Mouse (Mus musculus): ENCODE measurements around the gene Prima1. TPM values are rescaled to one million over a fixed set of nuclear protein-coding genes. Genes with fewer than 3 reads are reported as not detected.
A peak's percentile ranks its signal among the peaks of the same experiment; 100 is the strongest.

Prima1 gene
- polyA plus RNA-seq, 1 experiment from 2014 or later, result 3.5 TPM

DNA sequence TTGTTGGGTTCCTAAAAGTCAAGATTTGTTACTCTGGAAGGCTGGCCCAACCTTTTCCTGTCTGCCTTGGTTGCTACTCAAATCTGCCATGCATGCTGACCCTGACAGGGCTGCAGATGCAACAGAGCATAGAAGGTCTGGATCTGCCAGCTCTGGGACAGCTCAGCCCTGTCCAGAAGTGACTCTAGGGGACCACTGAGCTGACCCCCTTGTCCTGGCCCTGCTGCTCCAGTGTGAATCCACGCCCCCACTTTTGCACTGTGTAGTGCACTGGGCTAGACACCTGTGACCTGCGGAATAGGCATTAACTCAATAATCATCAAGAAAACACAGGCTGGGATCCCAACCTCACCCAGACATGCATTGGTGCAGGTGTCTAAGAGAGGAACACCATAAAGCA is 27.2 kb downstream of the Prima1 start:
- H3K27ac ChIP-seq (ENCODE audit: low read length), result no peak overlapping the region
- H3K27me3 ChIP-seq (ENCODE audit: control insufficient read depth, insufficient read depth, low read length), result no peaks in the 10 kb centered on the region
- no peak overlapping the region for H3K4me3 ChIP-seq (ENCODE audit: low read depth, low read length)
- no peak for ATAC-seq (ENCODE audit: insufficient number of reproducible peaks, insufficient read depth, low FRiP score, low read depth)
- no peaks in the 10 kb centered on the region for H3K36me3 ChIP-seq (ENCODE audit: control insufficient read depth, insufficient read depth, low read length)
- WGBS, result 86% methylated on average over 2 of the region's 2 CpGs
- no peaks in the 10 kb centered on the region for H3K4me1 ChIP-seq (ENCODE audit: control insufficient read depth, insufficient read depth, low read length)
- H3K9me3 ChIP-seq (ENCODE audit: control insufficient read depth, low read depth, low read length), result no peaks in the 10 kb centered on the region
- no peak overlapping the region for H3K4me2 ChIP-seq (replicated peaks; ENCODE audit: low read depth, low read length)
- H3K9ac ChIP-seq (replicated peaks; ENCODE audit: low read depth, low read length), result no peak overlapping the region

DNA sequence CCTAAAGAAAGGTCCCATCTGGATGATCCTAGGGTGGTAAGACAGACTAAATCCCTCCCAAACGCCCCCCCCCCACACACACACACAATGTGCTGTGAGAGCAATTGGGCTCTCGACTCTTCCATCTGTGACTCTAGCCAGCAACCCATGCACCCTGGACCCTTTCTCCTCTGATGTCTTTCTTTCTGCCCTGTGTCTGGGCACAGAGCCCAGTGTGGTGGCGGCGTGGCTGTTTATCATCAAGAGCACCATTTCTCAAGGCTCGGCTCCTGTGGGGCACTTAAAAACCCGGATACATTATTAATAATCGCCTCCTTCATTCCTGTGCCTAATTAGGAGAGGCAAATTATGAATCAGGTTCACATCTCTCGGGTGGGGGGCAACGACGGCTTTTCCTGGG is 27.7 kb downstream of the Prima1 start:
- ATAC-seq (ENCODE audit: insufficient number of reproducible peaks, insufficient read depth, low FRiP score, low read depth), result no peak
- WGBS, result 37% methylated on average over 10 of the region's 10 CpGs
- Histone ChIP-seq H3K9me3 (ENCODE audit: control insufficient read depth, low read depth, low read length) (no peaks in the 10 kb centered on the region), H3K36me3 (ENCODE audit: control insufficient read depth, insufficient read depth, low read length) (no peaks in the 10 kb centered on the region), H3K4me2 (replicated peaks; ENCODE audit: low read depth, low read length) (no peak overlapping the region), H3K4me3 (ENCODE audit: low read depth, low read length) (no peak overlapping the region), H3K27ac (ENCODE audit: low read length) (no peak overlapping the region), H3K9ac (replicated peaks; ENCODE audit: low read depth, low read length) (no peak overlapping the region), H3K4me1 (ENCODE audit: control insufficient read depth, insufficient read depth, low read length) (no peaks in the 10 kb centered on the region), H3K27me3 (ENCODE audit: control insufficient read depth, insufficient read depth, low read length) (no peaks in the 10 kb centered on the region)

DNA sequence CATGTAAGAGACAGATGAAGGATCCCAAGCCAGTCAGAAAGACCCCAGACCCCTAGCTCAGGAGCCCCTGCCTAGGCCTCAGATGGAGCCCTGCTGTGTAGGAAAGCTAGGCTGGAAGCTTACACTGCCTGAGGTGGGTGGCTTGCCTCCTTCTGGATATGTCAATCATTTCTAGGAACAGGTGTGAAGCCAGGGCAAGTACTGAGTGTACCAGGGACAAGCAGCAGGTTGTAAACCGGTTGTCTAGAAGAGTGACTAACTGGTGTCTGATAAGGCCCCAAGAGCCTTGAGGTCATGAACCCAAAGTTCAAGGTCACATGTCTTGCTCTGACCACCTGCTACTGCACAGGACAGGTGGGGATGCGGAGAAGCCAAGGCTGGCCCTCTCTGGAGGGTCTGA is 28.4 kb downstream of the Prima1 start:
- H3K27me3 ChIP-seq (ENCODE audit: control insufficient read depth, insufficient read depth, low read length), result no peaks in the 10 kb centered on the region
- no peak overlapping the region for H3K4me3 ChIP-seq (ENCODE audit: low read depth, low read length)
- no peak overlapping the region for H3K27ac ChIP-seq (ENCODE audit: low read length)
- no peak for ATAC-seq (ENCODE audit: insufficient number of reproducible peaks, insufficient read depth, low FRiP score, low read depth)
- H3K4me2 ChIP-seq (replicated peaks; ENCODE audit: low read depth, low read length), result no peak overlapping the region
- H3K9me3 ChIP-seq (ENCODE audit: control insufficient read depth, low read depth, low read length), result no peaks in the 10 kb centered on the region
- no peaks in the 10 kb centered on the region for H3K4me1 ChIP-seq (ENCODE audit: control insufficient read depth, insufficient read depth, low read length)
- no peak overlapping the region for H3K9ac ChIP-seq (replicated peaks; ENCODE audit: low read depth, low read length)
- H3K36me3 ChIP-seq (ENCODE audit: control insufficient read depth, insufficient read depth, low read length), result no peaks in the 10 kb centered on the region
- 90% methylated on average over 2 of the region's 2 CpGs for WGBS

DNA sequence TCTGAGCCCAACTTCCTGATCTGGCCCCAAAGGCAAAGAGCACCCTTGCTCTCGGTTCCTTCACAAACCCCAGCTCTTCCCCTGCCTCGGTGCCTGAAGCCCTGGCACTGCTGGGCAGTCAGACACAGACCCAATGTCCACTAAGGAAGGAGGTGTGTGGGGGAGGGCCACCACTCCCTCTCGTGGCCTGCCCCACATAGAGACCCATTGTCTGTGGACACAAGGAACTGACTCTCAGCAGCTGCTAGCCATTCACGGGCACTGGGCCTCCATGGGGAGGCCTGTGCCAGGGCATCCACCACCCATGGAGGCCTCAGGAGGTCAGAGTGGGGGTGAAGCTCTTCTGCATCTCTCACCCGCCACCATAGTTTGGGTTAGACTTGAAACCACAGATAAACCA is 30.9 kb downstream of the Prima1 start:
- Histone ChIP-seq H3K4me3 (ENCODE audit: low read depth, low read length) (no peak overlapping the region), H3K9me3 (ENCODE audit: control insufficient read depth, low read depth, low read length) (no peaks in the 10 kb centered on the region), H3K4me1 (ENCODE audit: control insufficient read depth, insufficient read depth, low read length) (no peaks in the 10 kb centered on the region), H3K27me3 (ENCODE audit: control insufficient read depth, insufficient read depth, low read length) (no peaks in the 10 kb centered on the region), H3K9ac (replicated peaks; ENCODE audit: low read depth, low read length) (no peak overlapping the region), H3K4me2 (replicated peaks; ENCODE audit: low read depth, low read length) (no peak overlapping the region), H3K36me3 (ENCODE audit: control insufficient read depth, insufficient read depth, low read length) (no peaks in the 10 kb centered on the region), H3K27ac (ENCODE audit: low read length) (no peak overlapping the region)
- ATAC-seq (ENCODE audit: insufficient number of reproducible peaks, insufficient read depth, low FRiP score, low read depth), result no peak; the same call in 1 of the 2 replicates
- 73% methylated on average over 5 of the region's 5 CpGs for WGBS

DNA sequence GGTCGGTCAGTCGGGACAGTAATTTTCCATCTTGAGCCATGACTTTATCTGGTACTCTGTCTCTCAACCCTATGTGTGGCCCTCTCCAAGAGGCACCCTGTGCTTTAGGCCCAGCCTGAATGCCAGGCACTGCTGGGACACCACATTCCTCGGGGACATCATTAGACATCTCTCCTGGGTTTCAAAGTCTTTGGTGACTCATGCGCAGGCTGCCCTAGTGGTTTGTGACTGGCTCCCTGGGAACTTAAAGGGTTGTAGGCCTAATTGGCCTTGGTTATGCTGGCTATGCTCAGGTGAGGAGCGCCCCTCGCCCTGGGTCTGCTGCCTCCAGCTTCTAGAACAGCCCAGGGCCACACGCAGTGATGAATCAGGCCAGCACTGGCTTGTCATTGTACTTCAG is 32.4 kb downstream of the Prima1 start:
- H3K36me3 ChIP-seq (ENCODE audit: control insufficient read depth, insufficient read depth, low read length), result no peaks in the 10 kb centered on the region
- H3K27ac ChIP-seq (ENCODE audit: low read length), result no peak overlapping the region
- H3K9me3 ChIP-seq (ENCODE audit: control insufficient read depth, low read depth, low read length), result no peaks in the 10 kb centered on the region
- ATAC-seq (ENCODE audit: insufficient number of reproducible peaks, insufficient read depth, low FRiP score, low read depth), result no peak
- no peak overlapping the region for H3K4me2 ChIP-seq (replicated peaks; ENCODE audit: low read depth, low read length)
- H3K9ac ChIP-seq (replicated peaks; ENCODE audit: low read depth, low read length), result no peak overlapping the region
- no peak overlapping the region for H3K4me3 ChIP-seq (ENCODE audit: low read depth, low read length)
- no peaks in the 10 kb centered on the region for H3K4me1 ChIP-seq (ENCODE audit: control insufficient read depth, insufficient read depth, low read length)
- no peaks in the 10 kb centered on the region for H3K27me3 ChIP-seq (ENCODE audit: control insufficient read depth, insufficient read depth, low read length)
- WGBS, result 87% methylated on average over 7 of the region's 7 CpGs

DNA sequence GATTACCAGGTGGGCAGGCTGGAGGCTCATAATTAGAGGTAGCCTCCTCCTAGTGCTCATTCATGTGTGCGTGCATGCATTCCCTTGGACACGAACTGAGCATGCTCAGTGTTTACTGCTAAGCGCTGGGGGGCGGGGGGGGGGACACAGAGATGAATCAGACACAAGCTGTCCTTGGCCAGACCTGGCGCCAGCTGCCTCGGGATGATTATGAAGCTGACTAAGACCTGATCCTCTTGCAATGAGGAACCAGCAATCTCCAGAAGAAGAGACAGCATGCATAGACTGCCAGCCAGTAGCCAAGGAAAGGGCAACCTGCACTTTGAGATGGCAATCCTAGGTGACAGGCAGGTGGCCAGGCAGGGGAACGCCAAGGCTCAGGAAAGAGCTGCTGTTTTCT is 36.4 kb downstream of the Prima1 start:
- Histone ChIP-seq H3K27me3 (ENCODE audit: control insufficient read depth, insufficient read depth, low read length) (no peaks in the 10 kb centered on the region), H3K4me1 (ENCODE audit: control insufficient read depth, insufficient read depth, low read length) (peaks cover 12% of the 10 kb centered on the region; the same call in 1 of the 2 replicates), H3K27ac (ENCODE audit: low read length) (no peak overlapping the region), H3K36me3 (ENCODE audit: control insufficient read depth, insufficient read depth, low read length) (no peaks in the 10 kb centered on the region), H3K9me3 (ENCODE audit: control insufficient read depth, low read depth, low read length) (no peaks in the 10 kb centered on the region), H3K4me3 (ENCODE audit: low read depth, low read length) (no peak overlapping the region), H3K4me2 (replicated peaks; ENCODE audit: low read depth, low read length) (no peak overlapping the region), H3K9ac (replicated peaks; ENCODE audit: low read depth, low read length) (no peak overlapping the region)
- no peak for ATAC-seq (ENCODE audit: insufficient number of reproducible peaks, insufficient read depth, low FRiP score, low read depth)
- WGBS, result 66% methylated on average over 7 of the region's 7 CpGs

DNA sequence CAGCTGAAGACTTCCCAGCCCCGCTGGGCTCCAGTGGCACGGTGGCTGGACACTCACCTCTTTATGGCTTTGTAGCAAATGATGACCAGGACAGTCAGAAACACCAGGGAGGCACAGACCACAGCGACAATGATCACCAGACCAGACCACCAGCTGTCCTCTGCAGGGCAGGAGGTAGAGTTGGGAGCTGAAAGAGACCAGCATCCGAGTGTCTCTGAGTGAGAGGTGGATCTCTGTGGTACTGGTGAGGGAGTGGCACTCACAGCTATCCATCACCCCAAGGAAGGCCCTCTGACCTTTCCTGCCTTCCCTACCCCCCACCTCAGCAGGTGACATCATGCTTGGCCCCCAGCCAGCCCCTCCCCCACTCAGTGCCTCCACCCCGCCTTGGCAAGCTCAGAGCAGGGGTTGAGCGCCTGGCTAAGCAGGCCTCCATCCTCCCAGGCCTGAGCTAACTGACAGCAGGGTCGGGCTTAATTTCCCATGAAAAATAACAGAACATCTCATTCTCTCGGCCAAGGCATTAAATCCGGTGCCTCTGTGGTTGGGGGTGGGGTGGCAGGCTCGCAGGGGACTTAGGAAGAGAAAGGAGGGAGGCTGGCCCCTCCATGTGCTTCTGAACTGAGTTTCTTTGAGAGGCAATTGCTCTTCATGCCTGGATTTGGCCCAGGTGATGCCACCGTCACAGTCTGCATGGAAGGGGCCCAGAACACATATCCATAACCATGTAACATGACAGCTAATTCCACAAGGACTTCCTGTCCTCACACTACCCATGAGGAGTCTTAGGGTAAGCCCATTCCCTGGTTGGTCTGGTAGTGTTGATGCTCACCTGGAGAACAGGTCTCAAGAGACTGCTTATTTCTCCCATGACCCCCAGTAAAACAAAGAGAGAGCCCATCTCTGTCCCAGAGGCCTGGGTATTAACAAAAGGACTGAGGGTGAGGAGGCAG is 39.1 kb downstream of the Prima1 start:
- WGBS, result 16% methylated on average over 11 of the region's 11 CpGs
- Histone ChIP-seq H3K27me3 (ENCODE audit: control insufficient read depth, insufficient read depth, low read length) (no peaks in the 10 kb centered on the region), H3K36me3 (ENCODE audit: control insufficient read depth, insufficient read depth, low read length) (no peaks in the 10 kb centered on the region), H3K4me1 (ENCODE audit: control insufficient read depth, insufficient read depth, low read length) (peaks cover 12% of the 10 kb centered on the region; the same call in 1 of the 2 replicates), H3K27ac (ENCODE audit: low read length) (no peak overlapping the region; the same call in 1 of the 2 replicates), H3K9me3 (ENCODE audit: control insufficient read depth, low read depth, low read length) (no peaks in the 10 kb centered on the region), H3K9ac (replicated peaks; ENCODE audit: low read depth, low read length) (no peak overlapping the region; the same call in 1 of the 2 replicates), H3K4me2 (replicated peaks; ENCODE audit: low read depth, low read length) (no peak overlapping the region), H3K4me3 (ENCODE audit: low read depth, low read length) (no peak overlapping the region)
- peak; percentile 59; the same call in 1 of the 2 replicates for ATAC-seq (ENCODE audit: insufficient number of reproducible peaks, insufficient read depth, low FRiP score, low read depth)

DNA sequence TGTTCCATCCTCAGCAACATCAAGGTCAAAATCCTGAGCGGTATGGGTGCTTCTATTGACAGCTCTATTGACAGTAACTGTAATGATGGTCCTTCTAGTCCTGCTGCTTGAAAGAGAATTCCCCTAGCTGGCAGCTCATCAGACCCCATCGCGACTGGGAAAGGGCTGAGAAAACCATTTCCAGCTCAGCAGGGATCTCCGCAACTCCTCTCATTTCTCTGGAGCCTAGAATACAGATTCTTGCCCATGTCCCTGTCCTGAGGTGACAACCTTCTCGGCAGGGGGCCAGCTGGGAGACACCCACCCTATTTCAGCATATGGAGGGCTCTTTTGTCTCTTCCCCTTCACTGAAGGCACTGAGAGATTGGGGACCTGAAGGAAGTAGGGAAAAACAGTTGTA is 49.0 kb downstream of the Prima1 start:
- WGBS, result 47% methylated on average over 5 of the region's 5 CpGs
- Histone ChIP-seq H3K36me3 (ENCODE audit: control insufficient read depth, insufficient read depth, low read length) (no peaks in the 10 kb centered on the region), H3K27me3 (ENCODE audit: control insufficient read depth, insufficient read depth, low read length) (no peaks in the 10 kb centered on the region), H3K4me1 (ENCODE audit: control insufficient read depth, insufficient read depth, low read length) (no peaks in the 10 kb centered on the region), H3K9ac (replicated peaks; ENCODE audit: low read depth, low read length) (no peak overlapping the region), H3K4me3 (ENCODE audit: low read depth, low read length) (no peak overlapping the region), H3K27ac (ENCODE audit: low read length) (no peak overlapping the region), H3K4me2 (replicated peaks; ENCODE audit: low read depth, low read length) (no peak overlapping the region), H3K9me3 (ENCODE audit: control insufficient read depth, low read depth, low read length) (no peaks in the 10 kb centered on the region)
- ATAC-seq (ENCODE audit: insufficient number of reproducible peaks, insufficient read depth, low FRiP score, low read depth), result no peak

All from stomach, embryonic 14.5 days (tissue).